Mouse (Mus musculus) liver, adult 2 months (tissue): ENCODE data around the gene Tgfb2.

ENCODE experiments used
- CTCF ChIP-seq: fragments of 200-500 bp; IDR thresholded peaks from 2 replicates; pipeline ENCODE4 v1.5.1; 2011; ENCODE audit warnings: low read depth, low read length, control low read depth
- POLR2A ChIP-seq: fragments of 200-500 bp; IDR thresholded peaks from 2 replicates; pipeline ENCODE4 v1.6.1; 2011; ENCODE audit warnings: low read length, control low read depth; ENCODE audit not compliant: insufficient read depth; ENCODE audit errors: extremely low read depth

DNA sequence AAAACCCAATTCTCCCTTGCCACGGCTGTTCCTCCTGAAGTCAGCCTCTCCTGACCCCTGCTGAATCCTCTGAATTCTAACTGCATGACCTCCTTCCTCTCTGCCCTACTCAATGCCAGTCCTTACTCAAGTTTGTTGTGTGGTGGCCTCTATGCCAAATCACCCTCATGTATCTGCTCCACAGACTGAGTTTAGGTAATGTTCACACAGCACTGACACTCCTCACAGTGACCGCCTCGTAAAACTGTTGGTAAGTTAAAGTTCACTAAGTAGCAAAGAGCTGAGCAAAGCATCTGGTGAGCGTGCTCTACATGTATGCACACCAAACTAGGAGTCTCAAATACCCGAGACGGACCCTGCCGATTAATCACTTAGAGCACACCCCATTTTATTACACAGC is 20.3 kb upstream of the Tgfb2 start:
- TF ChIP-seq CTCF, result no peak
- TF ChIP-seq POLR2A, result no peak
